Mouse (Mus musculus): ENCODE measurements around the gene Babam2.

Gene Babam2

GRCm38 (mm10) chr5:32127226-32127625 is 429.7 kb downstream of the Babam2 start:
- in situ Hi-C loops (cut with MboI) = no loop called here

DNA sequence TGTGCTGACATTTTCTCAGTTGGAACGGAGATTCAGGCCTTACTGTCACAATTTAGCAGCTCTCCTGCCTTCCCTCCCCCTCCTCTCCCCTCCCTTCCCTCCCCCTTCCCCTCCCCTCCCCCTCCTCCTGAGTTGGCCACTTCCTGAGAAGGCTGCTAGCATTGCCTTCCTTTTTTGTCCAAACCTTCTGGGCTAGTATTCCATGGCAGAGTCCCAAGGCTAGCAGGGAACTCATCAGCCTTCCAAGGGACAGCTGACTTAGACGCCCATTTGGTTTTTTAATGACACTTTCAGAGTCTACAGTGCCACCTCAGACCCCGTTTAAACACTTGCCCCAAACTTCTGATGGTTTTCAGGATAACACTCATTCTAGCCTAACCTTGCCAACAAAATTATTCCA is 430.4 kb downstream of the Babam2 start:
- in situ Hi-C loops (cut with MboI) = no loop called here

GRCm38 (mm10) chr5:32132971-32133501 is 435.6 kb downstream of the Babam2 start:
- in situ Hi-C loops (cut with MboI) = loop anchor here (10.0 kb wide), 2 partner anchors 438 to 558 kb away; partner anchors contain the start of genes Babam2 and Rbks

GRCm38 (mm10) chr5:32133549-32134004 is 436.1 kb downstream of the Babam2 start:
- in situ Hi-C loops (cut with MboI) = loop anchor here (10.0 kb wide), 2 partner anchors 439 to 559 kb away; partner anchors contain the start of genes Babam2 and Rbks

GRCm38 (mm10) chr5:32134051-32134732 is 436.7 kb downstream of the Babam2 start:
- in situ Hi-C loops (cut with MboI) = loop anchor here (10.0 kb wide), 2 partner anchors 439 to 559 kb away; partner anchors contain the start of genes Babam2 and Rbks

Measured in mature B cell (primary cell).